Mouse (Mus musculus) C2C12 (cell line): Measurements from ENCODE around the gene Hoxa3. TPM values are rescaled to one million over a fixed set of nuclear protein-coding genes. Genes with fewer than 3 reads are reported as not detected.

ENCODE experiments used
- H3K27me3 ChIP-seq: one replicate; pipeline ENCODE4 v1.6.1; 2011; ENCODE audit not compliant: control insufficient read depth, insufficient read depth, insufficient read length
- H3K36me3 ChIP-seq: one replicate; pipeline ENCODE4 v1.6.1; 2011; ENCODE audit not compliant: control insufficient read depth, insufficient read depth
- H3K4me3 ChIP-seq: one replicate; pipeline ENCODE4 v1.5.1; 2011; ENCODE audit warnings: mild to moderate bottlenecking, control low read depth; ENCODE audit not compliant: poor library complexity, insufficient read depth, severe bottlenecking
- H3K79me2 ChIP-seq: one replicate; pipeline ENCODE4 v1.6.1; 2011; ENCODE audit not compliant: control insufficient read depth, insufficient read depth
- H3K79me3 ChIP-seq: one replicate; pipeline ENCODE4 v1.6.1; 2011; ENCODE audit warnings: low read depth, control low read depth
- H3ac ChIP-seq: one replicate; pipeline ENCODE3; 2011; ENCODE audit warnings: low read depth; ENCODE audit not compliant: control insufficient read depth, insufficient read length
- CEBPB ChIP-seq: IDR thresholded peaks from one replicate; pipeline ENCODE4 v1.6.1; 2011; ENCODE audit warnings: low read depth, mild to moderate bottlenecking, control low read depth, moderate library complexity
- CTCF ChIP-seq: IDR thresholded peaks from one replicate; pipeline ENCODE4 v1.5.1; 2011; ENCODE audit not compliant: control insufficient read depth, insufficient read depth, insufficient read length
- FOSL1 ChIP-seq: IDR thresholded peaks from one replicate; pipeline ENCODE4 v1.8.0; 2011; ENCODE audit warnings: mild to moderate bottlenecking, low read length; ENCODE audit not compliant: poor library complexity, insufficient read depth, severe bottlenecking
- MAX ChIP-seq: IDR thresholded peaks from one replicate; pipeline ENCODE4 v1.6.1; 2011; ENCODE audit warnings: mild to moderate bottlenecking, control low read depth
- MYOD1 ChIP-seq: IDR thresholded peaks from one replicate; pipeline ENCODE4 v1.6.1; 2011; ENCODE audit warnings: low read depth; ENCODE audit not compliant: control insufficient read depth, insufficient read length
- MYOG ChIP-seq: IDR thresholded peaks from one replicate; pipeline ENCODE4 v1.6.1; 2011; ENCODE audit not compliant: control insufficient read depth, insufficient read length; ENCODE audit errors: extremely low read depth
- USF1 ChIP-seq: IDR thresholded peaks from one replicate; pipeline ENCODE4 v1.6.1; 2011; ENCODE audit warnings: low read depth, mild to moderate bottlenecking, control low read depth, moderate library complexity
- polyA plus RNA-seq: library from polyadenylated mRNA; unstranded; fragments of >200 nt; fragmentation: generic; extraction: Trizol; gene quantifications from one replicate; pipeline ENCODE4 v1.2.1, GENCODE M21; 2012; ENCODE audit warnings: missing spikeins

The Hoxa3 gene
- polyA plus RNA-seq, 1 experiment: 0.67 TPM

- Histone ChIP-seq H3K79me2 (no peaks in the 10 kb centered on the region), H3K27me3 (no peaks in the 10 kb centered on the region), H3ac (no peak overlapping the region), H3K36me3 (no peaks in the 10 kb centered on the region), H3K4me3 (no peak overlapping the region), H3K79me3 (no peaks in the 10 kb centered on the region)
- TF ChIP-seq MYOG: no peak
- TF ChIP-seq MYOD1: no peak
- no peak for TF ChIP-seq FOSL1
- no peak for TF ChIP-seq USF1
- no peak for TF ChIP-seq CTCF
- TF ChIP-seq CEBPB: no peak
- no peak for TF ChIP-seq MAX
These were observed 60.6 kb downstream of the Hoxa3 start for GRCm38 (mm10) chr6:52152226-52153193.

GRCm38 (mm10) chr6:52151571-52151970 lies 61.6 kb downstream of the Hoxa3 start:
- H3K79me3 ChIP-seq: no peaks in the 10 kb centered on the region
- no peaks in the 10 kb centered on the region for H3K79me2 ChIP-seq
- H3ac ChIP-seq: no peak overlapping the region
- H3K36me3 ChIP-seq: no peaks in the 10 kb centered on the region
- TF ChIP-seq USF1 (no peak), CTCF (no peak), CEBPB (no peak), MYOD1 (no peak), FOSL1 (no peak), MAX (no peak), MYOG (no peak)
- no peak overlapping the region for H3K4me3 ChIP-seq
- H3K27me3 ChIP-seq: no peaks in the 10 kb centered on the region

DNA sequence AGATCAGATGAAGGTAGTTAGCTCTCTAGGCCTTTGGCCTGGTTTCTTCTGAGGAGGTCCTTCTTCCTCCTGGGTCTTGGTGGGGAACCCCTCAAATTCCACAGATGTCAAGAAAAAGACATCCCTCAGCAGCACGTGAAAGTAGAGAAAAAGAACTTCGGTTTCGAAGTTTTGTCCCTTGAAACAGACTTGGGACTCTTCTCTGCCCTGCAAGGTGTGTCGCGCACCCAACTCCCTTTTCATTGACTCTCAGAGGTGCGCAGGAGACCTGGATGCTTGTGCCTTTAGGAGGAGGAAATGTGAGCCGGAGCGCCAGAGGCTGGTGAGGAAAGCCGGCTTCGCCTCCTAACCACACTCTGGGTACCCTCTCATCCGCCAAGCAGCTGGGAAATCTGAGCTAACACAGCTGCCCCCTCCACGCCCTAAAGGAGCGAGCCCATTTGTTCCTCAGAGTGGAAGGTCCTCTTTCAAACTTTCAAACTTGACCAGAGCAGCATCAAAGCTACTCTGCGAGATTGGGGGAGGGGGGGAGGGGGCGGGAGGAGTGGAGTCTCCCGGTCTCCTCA lies 62.7 kb downstream of the Hoxa3 start:
- no peaks in the 10 kb centered on the region for H3K27me3 ChIP-seq

DNA sequence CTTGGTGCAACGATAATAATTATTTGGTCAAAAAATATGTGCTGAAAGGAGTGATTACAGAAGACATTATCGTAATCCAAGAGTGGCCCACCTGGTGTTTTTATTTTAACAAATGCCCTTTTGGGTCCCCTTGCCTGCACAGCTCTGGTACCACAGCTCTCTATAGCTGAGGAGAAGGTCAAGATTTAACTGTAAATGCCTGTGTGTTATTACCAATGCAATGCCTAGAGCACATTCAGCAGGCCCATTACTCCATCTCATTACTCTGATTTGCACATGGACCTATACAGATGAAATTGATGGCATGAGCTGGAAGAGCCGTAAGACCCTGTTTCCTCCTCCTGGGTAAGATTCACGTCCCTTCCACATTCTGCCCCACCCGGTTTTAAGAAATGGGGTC lies 74.0 kb downstream of the Hoxa3 start:
- H3K36me3 ChIP-seq: no peaks in the 10 kb centered on the region
- H3K79me2 ChIP-seq: no peaks in the 10 kb centered on the region
- TF ChIP-seq USF1: no peak
- TF ChIP-seq MYOG: no peak
- no peak for TF ChIP-seq MAX
- TF ChIP-seq CTCF: no peak
- TF ChIP-seq MYOD1: no peak
- no peak for TF ChIP-seq CEBPB
- no peak for TF ChIP-seq FOSL1
- no peak overlapping the region for H3ac ChIP-seq
- no peaks in the 10 kb centered on the region for H3K27me3 ChIP-seq
- H3K4me3 ChIP-seq: no peak overlapping the region
- no peaks in the 10 kb centered on the region for H3K79me3 ChIP-seq

More for the DNA sequence above, 62.7 kb downstream of the Hoxa3 start:
- Histone ChIP-seq H3K36me3 (no peaks in the 10 kb centered on the region), H3K79me3 (no peaks in the 10 kb centered on the region), H3K4me3 (no peak overlapping the region), H3ac (no peak overlapping the region), H3K79me2 (no peaks in the 10 kb centered on the region)
- TF ChIP-seq MYOG (no peak), MYOD1 (peak; percentile 71)

DNA sequence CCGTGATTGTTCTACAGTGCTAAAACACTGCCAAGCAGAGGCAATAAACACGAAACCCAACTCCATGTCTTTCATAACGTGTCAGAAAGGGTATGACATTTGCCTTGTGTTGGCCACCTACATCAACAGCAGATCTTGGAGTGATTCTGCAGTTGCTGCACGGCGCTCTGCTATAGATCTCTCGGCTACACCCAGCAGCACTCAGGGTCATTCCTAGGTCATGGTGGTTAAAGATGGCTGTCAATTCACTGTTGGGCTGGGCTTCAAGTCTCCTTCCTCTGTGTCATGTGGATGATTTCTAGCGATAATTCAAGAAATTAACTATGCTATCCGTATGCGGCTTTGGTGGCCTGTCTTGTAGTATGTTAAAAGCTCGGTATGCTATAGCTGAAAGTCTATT lies 74.6 kb downstream of the Hoxa3 start:
- Histone ChIP-seq H3K4me3 (no peak overlapping the region), H3ac (no peak overlapping the region), H3K27me3 (no peaks in the 10 kb centered on the region), H3K79me3 (no peaks in the 10 kb centered on the region), H3K79me2 (no peaks in the 10 kb centered on the region), H3K36me3 (no peaks in the 10 kb centered on the region)
- TF ChIP-seq MYOD1: no peak
- no peak for TF ChIP-seq USF1
- no peak for TF ChIP-seq MAX
- TF ChIP-seq MYOG: no peak
- TF ChIP-seq FOSL1: no peak
- no peak for TF ChIP-seq CEBPB
- no peak for TF ChIP-seq CTCF
